Mouse (Mus musculus) lung, adult 2 months (tissue): Measurements from ENCODE around the gene Tmem121.

Experiments used
- CTCF ChIP-seq: fragments of 200-500 bp; IDR thresholded peaks from 2 replicates; pipeline ENCODE4 v1.5.1; 2011; ENCODE audit warnings: mild to moderate bottlenecking, low read length, control low read depth; ENCODE audit not compliant: insufficient read depth
- POLR2A ChIP-seq: fragments of 200-500 bp; IDR thresholded peaks from 2 replicates; pipeline ENCODE4 v1.6.1; 2011; ENCODE audit warnings: low read depth, mild to moderate bottlenecking, control low read depth, low read length, borderline replicate concordance; ENCODE audit errors: extremely low read depth

DNA sequence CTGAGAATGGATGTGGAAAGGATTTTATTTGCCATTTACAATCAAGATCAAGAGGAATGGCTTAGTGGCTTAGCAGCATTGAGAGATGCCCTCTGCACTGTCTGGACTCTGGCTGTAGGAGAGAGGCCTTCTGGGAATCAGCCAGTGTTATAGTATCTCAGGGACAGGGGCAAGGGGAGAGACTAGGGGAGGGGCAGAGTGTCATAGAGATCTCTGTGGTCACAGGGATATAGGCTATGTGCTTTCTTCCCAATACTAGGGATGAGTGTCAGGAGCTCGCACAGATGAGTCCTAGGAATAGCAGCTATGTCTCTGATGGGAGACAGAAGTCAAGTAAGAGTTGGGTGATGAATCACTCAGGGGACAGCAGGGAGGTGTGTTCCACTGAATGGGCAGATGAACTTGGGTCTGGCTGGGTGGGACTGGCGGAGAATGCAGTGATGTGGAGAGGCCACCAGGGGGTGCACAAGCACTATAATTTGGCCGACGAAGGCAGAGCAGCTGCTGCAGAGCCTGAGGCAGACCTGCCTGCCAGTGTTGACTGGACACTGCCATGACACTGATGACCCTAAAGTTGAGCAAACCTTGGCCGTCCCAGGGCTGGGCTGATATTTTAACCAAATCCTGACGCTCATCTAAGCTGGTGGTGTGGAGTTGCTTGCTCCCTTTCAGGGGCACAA lies 30.1 kb downstream of the Tmem121 start:
- TF ChIP-seq CTCF (peak; percentile 89), POLR2A (no peak)
